Mouse (Mus musculus) spleen, adult 2 months (tissue): Measurements from ENCODE around the gene Gm49325. TPM values are rescaled to one million over a fixed set of nuclear protein-coding genes. Genes with fewer than 3 reads are reported as not detected.
A peak's percentile ranks its signal among the peaks of the same experiment; 100 is the strongest.

Experiments
- DNase-seq, 2 experiments: peaks; one replicate each; pipeline versions ENCODE4 v3.0.0 to v3.0.0-alpha.2; 2012 to 2021; ENCODE audit warnings: low spot score in 2 of 2, low read depth in 1 of 2
- H3K27ac ChIP-seq: fragments of 200-500 bp; 2 replicates; pipeline ENCODE4 v1.5.1; 2012; ENCODE audit warnings: low read length, inconsistent platforms; ENCODE audit not compliant: insufficient read depth
- H3K27me3 ChIP-seq: fragments of 200-500 bp; 2 replicates; pipeline ENCODE4 v1.6.1; 2012; ENCODE audit warnings: mild to moderate bottlenecking, moderate library complexity, low read length, inconsistent platforms; ENCODE audit not compliant: control insufficient read depth, insufficient read depth
- H3K36me3 ChIP-seq: fragments of 200-500 bp; 2 replicates; pipeline ENCODE4 v1.6.1; 2012; ENCODE audit warnings: mild to moderate bottlenecking, low read length, inconsistent platforms; ENCODE audit not compliant: control insufficient read depth, insufficient read depth
- H3K4me1 ChIP-seq: fragments of 200-500 bp; 2 replicates; pipeline ENCODE4 v1.6.1; 2011; ENCODE audit warnings: inconsistent platforms; ENCODE audit not compliant: control insufficient read depth, insufficient read depth, insufficient read length
- H3K4me3 ChIP-seq: fragments of 200-500 bp; 2 replicates; pipeline ENCODE4 v1.5.1; 2011; ENCODE audit warnings: mild to moderate bottlenecking, inconsistent platforms; ENCODE audit not compliant: insufficient read depth, insufficient read length; ENCODE audit errors: extremely low read depth
- CTCF ChIP-seq: fragments of 200-500 bp; IDR thresholded peaks from 2 replicates; pipeline ENCODE4 v1.5.1; 2011; ENCODE audit warnings: mild to moderate bottlenecking, inconsistent platforms; ENCODE audit not compliant: insufficient read depth, insufficient read length, insufficient replicate concordance; ENCODE audit errors: extremely low read depth
- POLR2A ChIP-seq: fragments of 200-500 bp; IDR thresholded peaks from 2 replicates; pipeline ENCODE4 v1.6.1; 2011; ENCODE audit warnings: low read depth, low read length, inconsistent platforms
- WGBS: fragments of 180-500 bp; shearing (Covaris S2); methylation state at CpG from one replicate; pipeline ENCODE4 v1.1.7; 2018; 5-methylcytosine and 5-hydroxymethylcytosine counted together
- polyA plus RNA-seq: library from polyadenylated mRNA; depleted of rRNA; stranded (reverse); fragments of >200 nt; gene quantifications from 2 replicates; pipeline ENCODE4 v1.2.3, GENCODE M21; 2012

Gm49325 gene
- polyA plus RNA-seq, 1 experiment = not detected

DNA sequence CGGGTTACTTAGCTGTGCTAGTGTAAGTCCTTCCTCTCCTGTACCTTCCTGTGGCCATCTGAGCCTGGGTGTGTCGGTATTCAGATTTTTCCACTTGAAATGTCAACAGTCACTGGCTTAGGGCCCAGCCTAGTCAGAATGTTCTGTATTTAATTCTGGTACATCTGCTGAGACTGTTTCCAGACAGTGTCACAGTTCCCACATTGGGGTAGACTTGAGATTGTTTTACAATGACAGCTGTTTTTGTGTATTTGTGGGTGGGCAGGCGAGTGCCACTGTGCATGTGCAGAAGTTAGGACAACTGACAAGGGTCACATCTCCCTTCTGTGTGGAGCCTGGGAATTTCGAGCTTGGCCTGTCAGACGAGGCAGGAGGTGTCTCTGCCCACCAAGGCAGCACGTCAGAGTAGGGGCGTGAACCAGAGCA is 18.6 kb downstream of the Gm49325 start:
- Histone ChIP-seq H3K27me3 (no peaks in the 10 kb centered on the region), H3K4me1 (peaks cover 19% of the 10 kb centered on the region; the same call in 1 of the 2 replicates), H3K27ac (peak overlapping the region; percentile 28; the same call in 1 of the 2 replicates), H3K36me3 (no peaks in the 10 kb centered on the region), H3K4me3 (no peak overlapping the region)
- no peak for DNase-seq
- no peak for TF ChIP-seq CTCF
- no peak for TF ChIP-seq POLR2A
- 77% methylated on average over 7 of the region's 7 CpGs for WGBS

DNA sequence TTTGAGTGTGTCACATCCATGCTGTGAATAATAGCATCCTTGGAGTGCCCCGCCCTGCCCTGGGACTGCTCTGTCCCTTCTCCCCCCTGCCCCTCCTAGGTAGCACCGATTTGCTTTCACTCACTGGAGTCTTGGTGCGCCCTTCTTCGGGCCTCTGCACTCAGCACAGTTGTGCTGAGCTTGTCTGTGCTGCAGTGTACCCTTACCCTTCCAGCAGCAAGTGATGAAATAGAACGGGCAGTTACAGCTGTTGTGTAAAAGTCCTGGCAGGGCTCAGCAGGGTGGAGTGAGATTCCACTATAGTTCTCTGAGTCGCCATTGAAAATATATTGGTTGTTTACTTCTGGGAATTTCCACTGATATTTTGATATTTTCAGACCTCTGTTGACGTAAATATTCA is 20.0 kb downstream of the Gm49325 start:
- no peak overlapping the region for H3K27ac ChIP-seq
- 83% methylated on average over 7 of the region's 7 CpGs for WGBS

DNA sequence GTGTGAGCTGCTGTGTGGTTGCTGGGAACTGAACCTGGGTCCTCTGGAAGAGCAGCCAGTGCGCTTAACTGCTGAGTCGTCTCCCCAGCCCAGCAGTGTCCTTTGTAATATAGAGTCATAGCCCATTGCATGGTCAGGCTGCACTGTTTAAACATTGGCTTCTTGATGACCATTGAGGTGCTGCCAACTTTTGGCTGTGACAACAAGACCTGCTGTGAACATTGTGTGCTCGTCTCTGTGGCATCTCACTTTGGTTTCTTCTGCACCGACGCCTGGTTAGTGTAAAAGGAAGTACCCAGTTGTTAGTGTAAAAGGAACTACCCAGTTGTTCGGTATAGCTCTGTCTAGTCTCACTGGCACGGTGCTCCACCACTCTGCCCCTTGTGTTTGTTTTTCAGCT is 20.6 kb downstream of the Gm49325 start:
- H3K4me1 ChIP-seq = peaks cover 17% of the 10 kb centered on the region; the same call in 1 of the 2 replicates
- H3K36me3 ChIP-seq = peaks cover 3% of the 10 kb centered on the region; the same call in 1 of the 2 replicates
- no peak for DNase-seq
- 35% methylated on average over 7 of the region's 7 CpGs for WGBS
- no peak overlapping the region for H3K4me3 ChIP-seq
- TF ChIP-seq POLR2A = no peak
- TF ChIP-seq CTCF = no peak
- no peaks in the 10 kb centered on the region for H3K27me3 ChIP-seq
- peak overlapping the region; percentile 60 for H3K27ac ChIP-seq

More for the DNA sequence above, 20.0 kb downstream of the Gm49325 start:
- TF ChIP-seq CTCF = no peak
- no peak for TF ChIP-seq POLR2A
- DNase-seq = no peak
- Histone ChIP-seq H3K36me3 (no peaks in the 10 kb centered on the region), H3K4me1 (peaks cover 19% of the 10 kb centered on the region; the same call in 1 of the 2 replicates), H3K27me3 (no peaks in the 10 kb centered on the region), H3K4me3 (no peak overlapping the region)

DNA sequence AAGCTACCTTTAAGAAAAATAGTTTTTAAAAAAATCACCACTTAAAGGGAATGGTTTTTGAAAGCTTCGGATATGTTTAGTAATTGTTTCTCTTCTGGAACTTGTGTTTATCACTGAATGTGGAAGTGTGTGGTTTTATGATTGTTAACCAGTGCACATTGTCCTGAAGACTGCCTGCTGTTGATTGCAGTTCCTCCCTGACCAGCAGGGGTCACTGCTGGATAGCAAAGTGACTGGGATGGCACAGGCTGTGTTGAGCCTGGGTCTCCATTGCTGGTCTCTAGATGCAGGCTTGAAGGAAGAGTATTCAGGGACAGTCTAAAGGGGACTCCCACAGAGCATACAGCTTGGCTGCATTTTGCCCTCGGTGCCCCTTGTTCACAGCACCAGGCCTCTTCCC is 21.5 kb downstream of the Gm49325 start:
- Histone ChIP-seq H3K27ac (no peak overlapping the region), H3K4me3 (no peak overlapping the region), H3K27me3 (no peaks in the 10 kb centered on the region), H3K36me3 (peaks cover 3% of the 10 kb centered on the region; the same call in 1 of the 2 replicates), H3K4me1 (peaks cover 15% of the 10 kb centered on the region; the same call in 1 of the 2 replicates)
- DNase-seq = peak; percentile 67 to 79
- TF ChIP-seq CTCF = peak; percentile 95; the same call in 1 of the 2 replicates
- TF ChIP-seq POLR2A = no peak
- WGBS = 39% methylated on average over 2 of the region's 2 CpGs

DNA sequence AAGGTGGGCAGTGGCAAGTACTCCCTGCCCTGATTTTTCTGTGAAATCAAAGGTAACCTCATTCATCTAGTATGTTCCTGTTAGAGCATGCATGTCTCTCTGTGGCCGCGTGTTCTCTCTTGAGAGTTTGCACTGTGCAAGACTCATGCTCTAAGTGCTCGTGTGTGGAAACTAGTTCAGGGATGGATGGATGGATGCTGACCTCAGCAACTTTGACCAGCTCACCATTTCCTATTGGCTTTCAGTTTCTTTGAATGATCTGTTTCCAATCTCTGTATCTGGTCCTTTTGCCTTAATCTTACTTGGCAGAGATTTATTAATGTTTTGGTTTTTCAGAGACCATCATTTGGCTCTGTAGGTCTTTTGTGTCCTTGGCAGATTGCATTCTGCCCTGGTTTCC is 23.2 kb downstream of the Gm49325 start:
- DNase-seq = no peak
- peaks cover 12% of the 10 kb centered on the region; the same call in 1 of the 2 replicates for H3K4me1 ChIP-seq
- no peak overlapping the region for H3K27ac ChIP-seq
- H3K27me3 ChIP-seq = no peaks in the 10 kb centered on the region
- H3K4me3 ChIP-seq = no peak overlapping the region
- WGBS = 87% methylated on average over 3 of the region's 3 CpGs
- peaks cover 3% of the 10 kb centered on the region; the same call in 1 of the 2 replicates for H3K36me3 ChIP-seq
- TF ChIP-seq POLR2A (no peak), CTCF (no peak)

DNA sequence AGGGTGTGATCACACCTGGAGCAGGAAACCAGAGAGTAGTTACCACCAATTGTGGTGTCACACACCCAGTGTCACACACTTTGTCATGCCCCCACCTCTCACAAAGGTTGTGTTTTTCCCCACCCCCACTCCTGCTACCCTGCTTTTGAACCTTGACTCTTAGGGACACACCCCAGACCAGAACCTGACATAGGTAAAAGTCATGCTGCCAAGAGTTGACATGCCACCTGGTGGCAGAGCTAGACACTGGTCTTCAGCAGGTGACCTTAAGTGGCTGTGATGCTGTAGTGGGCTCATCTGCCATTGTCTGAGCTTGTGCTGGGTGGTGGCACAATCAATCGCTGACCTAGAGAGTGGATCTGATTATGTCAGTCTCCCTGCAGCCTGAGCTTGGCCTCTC is 24.0 kb downstream of the Gm49325 start:
- Histone ChIP-seq H3K27me3 (no peaks in the 10 kb centered on the region), H3K4me3 (no peak overlapping the region), H3K27ac (no peak overlapping the region), H3K36me3 (peaks cover 5% of the 10 kb centered on the region; the same call in 1 of the 2 replicates), H3K4me1 (peaks cover 14% of the 10 kb centered on the region; the same call in 1 of the 2 replicates)
- TF ChIP-seq POLR2A (no peak), CTCF (no peak; the same call in 1 of the 2 replicates)
- no peak for DNase-seq
- 90% methylated on average over 1 of the region's 1 CpGs for WGBS

DNA sequence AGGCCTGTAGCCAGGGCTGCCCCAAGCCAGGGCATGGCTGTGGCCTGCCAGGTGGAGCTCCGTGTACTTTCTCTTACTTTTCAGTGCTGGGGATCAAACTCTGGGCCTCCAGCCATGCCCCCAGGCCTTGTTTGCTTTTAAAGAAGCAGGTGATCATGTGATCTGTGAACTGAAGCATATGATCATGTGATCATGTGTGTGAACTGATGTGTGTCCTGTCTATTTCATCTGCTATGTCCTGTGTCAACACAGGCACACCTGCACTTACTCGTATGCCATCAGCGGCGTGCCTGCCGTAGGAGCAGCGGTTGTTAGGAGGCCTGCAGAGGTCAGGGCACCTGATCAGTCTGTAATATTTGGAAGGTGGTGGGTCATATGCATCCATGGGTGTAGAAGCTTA is 28.0 kb downstream of the Gm49325 start:
- Histone ChIP-seq H3K4me1 (peaks cover 9% of the 10 kb centered on the region; the same call in 1 of the 2 replicates), H3K36me3 (peaks cover 9% of the 10 kb centered on the region), H3K27ac (peak overlapping the region; percentile 74), H3K4me3 (no peak overlapping the region), H3K27me3 (no peaks in the 10 kb centered on the region)
- peak; percentile 26 to 67 for DNase-seq
- TF ChIP-seq POLR2A = no peak
- no peak for TF ChIP-seq CTCF
- WGBS = 41% methylated on average over 6 of the region's 6 CpGs
